Mouse (Mus musculus) thymus, adult 2 months (tissue): Measurements from ENCODE around the gene Npas2.

Source experiments
- CTCF ChIP-seq: fragments of 200-500 bp; IDR thresholded peaks from 2 replicates; pipeline ENCODE4 v1.5.1; 2012; ENCODE audit warnings: mild to moderate bottlenecking, control low read depth, low read length, moderate library complexity, borderline replicate concordance; ENCODE audit not compliant: control insufficient read depth, poor library complexity, insufficient read depth; ENCODE audit errors: extremely low read depth
- POLR2A ChIP-seq: fragments of 200-500 bp; IDR thresholded peaks from 2 replicates; pipeline ENCODE4 v1.6.1; 2012; ENCODE audit warnings: mild to moderate bottlenecking, low read length, control low read depth, moderate library complexity; ENCODE audit not compliant: control insufficient read depth, poor library complexity, insufficient read depth; ENCODE audit errors: extremely low read depth

- TF ChIP-seq POLR2A, result no peak
- no peak for TF ChIP-seq CTCF
Measured at GRCm38 (mm10) chr1:39237503-39238255, 44.1 kb downstream of the Npas2 start.
